Mouse (Mus musculus) fibroblast of lung, adult 2 months (primary cell): ENCODE measurements at regions not wholly inside any gene's neighbourhood (a gene's known extent, or its start where the extent isn't known, plus 50 kb on each side); places are given as distances from the start of the nearest gene placed in this dataset.
A peak's percentile ranks its signal among the peaks of the same experiment; 100 is the strongest.
"Not testable (repeated sequence)": the region's sequence is repeated elsewhere in the genome, so short reads cannot be mapped to it uniquely, and the experiment has no call there.

Source experiments
- DNase-seq: peaks from one replicate; pipeline ENCODE4 v3.0.0-alpha.2; 2011; ENCODE audit warnings: low read depth

GRCm38 (mm10) chr11:45424066-45424465 lies 427.8 kb upstream of the Clint1 start:
- not testable (repeated sequence) for DNase-seq

DNA sequence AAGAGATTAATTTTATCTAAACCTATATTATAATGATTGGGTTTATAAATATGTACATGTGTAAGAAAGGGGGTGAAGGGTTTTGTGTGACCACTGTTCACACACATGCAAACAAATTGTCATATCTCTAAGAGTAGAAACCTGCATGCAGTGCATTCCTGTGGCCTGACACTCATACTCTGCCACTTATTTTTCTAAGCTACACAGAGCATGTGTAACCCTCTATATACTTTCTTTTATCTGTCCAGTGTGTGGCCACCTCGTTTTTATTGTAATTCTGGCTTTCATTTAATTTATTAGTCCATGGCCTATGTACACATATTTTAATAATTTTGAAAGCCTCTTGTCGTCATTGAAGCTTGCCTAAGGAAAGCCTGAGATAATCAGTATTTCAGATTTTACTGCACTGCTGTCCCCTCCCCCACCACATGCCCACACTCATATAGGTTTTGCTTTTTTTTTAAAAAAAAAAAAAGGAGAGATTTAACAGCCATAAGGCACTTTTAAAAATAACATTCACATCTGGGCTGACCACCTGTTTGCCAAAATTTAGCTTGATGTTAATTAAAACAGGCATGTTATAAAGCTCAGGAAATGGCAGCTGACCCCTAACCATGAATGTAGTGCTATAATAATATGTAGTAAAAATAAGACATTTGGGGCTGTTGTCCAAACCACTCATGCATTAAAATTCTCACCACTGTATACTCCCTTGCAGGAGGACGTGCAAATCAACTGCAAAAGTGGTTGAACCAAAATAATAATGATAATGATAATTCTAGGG lies 410.7 kb upstream of the Clint1 start:
- no peak for DNase-seq

DNA sequence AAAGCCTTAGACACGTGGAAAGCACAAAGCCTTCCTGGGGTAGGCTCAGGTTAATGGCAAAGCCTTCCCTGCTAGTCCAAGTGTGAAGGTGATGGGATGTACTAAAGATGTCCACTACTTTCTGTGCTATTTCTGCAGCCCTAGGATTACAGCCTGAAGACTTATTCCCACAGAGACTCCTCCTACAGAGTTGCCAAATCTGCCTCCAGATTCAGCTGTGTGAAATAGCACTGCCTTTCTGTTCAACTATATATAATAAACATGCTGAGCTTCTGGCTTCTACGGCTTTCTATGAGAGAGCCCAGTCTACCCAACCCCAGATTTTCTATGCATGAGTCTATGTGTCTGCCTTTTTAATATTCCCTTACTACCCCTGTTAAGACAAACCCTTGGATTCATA lies 405.3 kb upstream of the Clint1 start:
- DNase-seq, result no peak

GRCm38 (mm10) chr11:45454234-45454633 lies 397.6 kb upstream of the Clint1 start:
- no peak for DNase-seq

DNA sequence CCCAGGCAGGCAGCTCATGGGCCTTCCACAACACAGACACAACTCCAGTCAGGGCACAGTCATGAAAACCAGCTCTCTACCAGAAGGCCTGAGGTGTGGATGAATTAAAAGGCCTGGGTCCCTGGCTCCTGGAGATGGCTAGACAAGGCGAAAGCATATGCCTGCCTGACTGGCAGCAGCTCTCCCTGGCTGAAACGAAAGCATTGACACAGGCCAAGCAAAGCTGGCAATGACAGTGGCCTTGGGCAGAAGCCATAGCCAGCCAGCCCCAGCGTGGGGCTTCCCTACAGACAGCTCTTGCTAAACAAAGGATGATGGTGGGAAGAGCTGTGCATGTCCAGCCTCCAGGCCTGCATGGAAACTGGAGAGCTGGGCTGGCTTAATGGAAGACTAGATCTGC lies 396.9 kb upstream of the Clint1 start:
- DNase-seq, result peak; percentile 2

GRCm38 (mm10) chr11:45456724-45457123 lies 395.1 kb upstream of the Clint1 start:
- DNase-seq, result no peak

GRCm38 (mm10) chr11:45457597-45457996 lies 394.3 kb upstream of the Clint1 start:
- no peak for DNase-seq

- DNase-seq, result no peak
Observed at GRCm38 (mm10) chr11:45460000-45460792, 391.7 kb upstream of the Clint1 start.

DNA sequence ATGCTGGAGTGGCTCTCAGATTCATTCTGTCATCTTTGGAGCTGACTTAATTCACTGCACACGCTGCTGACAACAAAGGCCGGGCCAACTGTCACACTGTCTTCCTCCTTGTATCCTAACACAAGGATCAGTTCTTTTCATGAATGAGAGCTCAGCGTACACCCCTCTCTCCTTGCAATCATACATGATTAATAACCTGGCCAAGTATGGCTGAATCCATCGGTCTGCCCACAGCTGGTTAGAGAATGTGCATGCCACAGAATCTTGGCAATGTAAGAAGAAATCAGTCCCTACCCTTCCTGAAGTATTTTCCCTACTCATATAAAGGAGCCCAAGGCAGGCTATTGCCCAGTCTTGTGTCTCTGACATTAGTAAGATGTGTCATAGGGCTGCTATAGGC lies 387.4 kb upstream of the Clint1 start:
- peak; percentile 9 for DNase-seq

DNA sequence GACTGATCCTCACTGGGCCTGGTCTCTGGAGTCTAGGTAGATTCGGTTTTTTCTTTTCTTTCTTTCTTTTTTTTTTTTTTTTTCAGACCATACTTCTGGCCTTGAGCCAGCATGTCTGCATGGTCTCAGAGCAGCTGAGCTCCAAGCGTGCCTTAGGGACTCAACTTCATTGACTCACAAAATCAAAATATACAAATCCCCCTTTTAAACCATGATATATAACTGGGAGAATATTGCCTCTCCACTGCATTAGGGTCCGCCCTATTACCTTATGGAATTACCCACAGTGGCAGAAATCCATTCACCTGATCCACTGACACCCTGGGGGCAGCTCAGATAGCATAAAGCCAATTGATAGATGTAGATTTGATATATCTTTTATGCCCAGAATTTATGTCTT lies 385.5 kb upstream of the Clint1 start:
- no peak for DNase-seq

GRCm38 (mm10) chr11:45472171-45472570 lies 379.7 kb upstream of the Clint1 start:
- no peak for DNase-seq

DNA sequence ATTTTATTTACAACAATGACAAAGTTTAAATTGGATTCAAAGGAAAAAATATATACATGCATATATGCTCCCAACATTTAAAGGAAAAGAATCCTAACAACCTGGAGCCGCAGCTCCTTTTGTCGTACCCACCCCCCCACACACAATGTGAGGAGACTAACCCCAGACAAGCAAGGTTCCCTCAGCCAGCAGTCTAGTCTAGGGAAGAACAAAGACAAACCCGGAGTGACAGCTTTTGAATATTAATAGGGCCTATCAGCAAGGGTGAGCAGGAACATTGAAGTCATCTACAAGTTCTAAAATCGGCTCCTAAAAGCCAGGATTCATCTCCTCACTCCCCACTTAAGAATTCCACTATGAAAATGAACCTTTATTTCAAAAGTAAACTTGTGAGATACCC lies 374.9 kb upstream of the Clint1 start:
- no peak for DNase-seq

DNA sequence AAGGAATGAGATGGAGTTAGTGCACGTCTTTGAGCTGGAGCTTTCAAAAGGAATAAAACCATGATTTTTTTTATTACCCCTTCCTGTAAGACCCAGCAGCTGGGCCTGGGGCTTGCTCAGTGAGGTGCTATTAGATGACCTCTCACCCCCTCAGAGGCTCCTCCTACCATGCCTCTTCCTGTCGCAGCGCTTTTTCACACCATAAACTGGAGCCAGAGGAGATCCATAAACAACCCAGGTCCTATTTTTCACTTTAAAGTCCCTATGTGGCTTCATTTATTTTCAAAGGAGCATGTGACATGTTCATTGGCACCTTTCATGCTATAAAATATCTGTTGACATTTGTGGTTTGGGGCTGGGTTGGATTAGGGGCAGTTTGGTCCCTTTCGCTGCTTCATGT lies 365.9 kb upstream of the Clint1 start:
- no peak for DNase-seq

DNA sequence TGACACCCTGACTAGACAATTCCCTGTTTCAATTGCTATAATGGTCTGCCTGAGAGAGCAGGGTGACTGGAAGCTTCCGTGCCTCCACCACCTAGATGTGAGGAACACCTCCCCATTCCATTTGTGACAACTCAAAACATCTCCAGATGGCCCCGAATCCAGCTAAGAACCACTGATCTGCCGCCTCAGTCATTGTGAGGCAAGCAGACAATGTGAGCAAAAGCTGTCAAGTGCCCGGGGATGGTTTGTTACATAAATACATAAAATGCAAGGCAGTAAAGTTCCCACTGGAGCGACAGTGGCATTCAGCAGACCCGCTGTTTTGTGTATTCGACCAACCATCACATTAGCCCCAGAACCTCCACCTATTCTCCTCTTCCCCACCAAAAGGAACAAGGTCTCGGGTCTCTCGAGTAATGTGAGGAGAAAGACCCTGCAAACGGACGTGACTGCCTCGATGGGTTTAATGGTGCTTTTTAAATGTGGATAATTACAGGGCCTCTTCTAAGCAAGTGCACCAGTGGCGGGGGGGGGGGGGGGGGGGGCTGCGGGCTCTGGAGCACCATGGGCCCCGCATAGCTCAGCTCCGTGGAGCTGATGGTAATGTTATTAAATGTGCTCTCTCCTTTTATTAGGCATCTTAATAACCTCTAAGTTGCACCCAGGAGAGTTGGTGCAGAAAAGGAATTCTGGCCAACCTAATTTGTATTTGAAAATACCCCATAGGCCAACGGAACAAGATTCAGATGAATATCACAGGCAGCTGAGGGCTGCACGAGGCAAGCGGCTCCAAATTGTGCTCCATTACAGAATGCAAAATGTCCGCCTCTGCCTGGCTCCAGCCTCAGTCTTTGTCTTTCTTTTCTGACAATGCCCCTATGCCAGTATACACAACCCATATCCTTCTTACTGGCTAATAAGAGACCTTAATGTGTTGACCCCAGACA lies 360.6 kb upstream of the Clint1 start:
- no peak for DNase-seq

GRCm38 (mm10) chr11:45495246-45495645 lies 356.6 kb upstream of the Clint1 start:
- no peak for DNase-seq

DNA sequence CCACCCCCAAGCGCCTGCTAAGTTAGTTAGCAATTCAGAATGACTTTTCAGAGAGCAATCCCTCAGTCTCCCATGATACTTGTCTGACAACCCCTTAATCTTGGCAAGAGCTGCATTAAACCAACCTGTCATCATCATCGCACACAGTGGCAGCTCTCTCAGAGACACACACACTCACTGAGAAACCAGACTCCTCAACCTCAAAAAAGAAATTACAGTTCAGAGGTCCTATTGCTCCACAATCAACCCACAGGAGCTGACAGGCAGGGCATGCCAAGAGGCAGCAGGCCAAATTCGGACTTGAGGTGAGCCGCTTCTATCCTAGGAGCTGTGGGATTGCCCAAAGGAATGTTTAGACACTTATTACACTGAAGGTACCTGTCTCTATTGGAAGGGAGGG lies 343.3 kb upstream of the Clint1 start:
- peak; percentile 44 for DNase-seq

GRCm38 (mm10) chr11:45509278-45509677 lies 342.6 kb upstream of the Clint1 start:
- no peak for DNase-seq

GRCm38 (mm10) chr11:45514415-45515271 lies 337.2 kb upstream of the Clint1 start:
- DNase-seq, result no peak

DNA sequence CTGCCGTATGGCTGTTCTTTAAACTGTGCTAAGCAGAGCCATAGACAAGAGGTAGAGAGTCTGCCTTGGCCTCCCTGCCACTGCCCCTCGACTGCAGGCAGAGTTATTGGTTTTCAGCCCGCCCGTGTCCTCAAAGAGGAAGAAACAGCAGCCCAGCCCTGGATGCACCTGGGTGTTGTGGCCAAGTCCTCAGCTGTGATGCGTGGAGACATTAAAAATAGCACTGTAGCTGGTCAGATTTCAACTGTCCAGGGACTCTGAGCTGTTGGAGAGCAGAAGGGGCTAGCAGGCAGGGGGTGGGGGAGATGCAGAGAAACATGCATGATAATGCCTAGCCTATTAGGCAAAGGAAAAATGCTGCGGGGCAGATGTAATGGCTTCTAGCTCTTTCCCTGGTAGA lies 327.1 kb upstream of the Clint1 start:
- no peak for DNase-seq

DNA sequence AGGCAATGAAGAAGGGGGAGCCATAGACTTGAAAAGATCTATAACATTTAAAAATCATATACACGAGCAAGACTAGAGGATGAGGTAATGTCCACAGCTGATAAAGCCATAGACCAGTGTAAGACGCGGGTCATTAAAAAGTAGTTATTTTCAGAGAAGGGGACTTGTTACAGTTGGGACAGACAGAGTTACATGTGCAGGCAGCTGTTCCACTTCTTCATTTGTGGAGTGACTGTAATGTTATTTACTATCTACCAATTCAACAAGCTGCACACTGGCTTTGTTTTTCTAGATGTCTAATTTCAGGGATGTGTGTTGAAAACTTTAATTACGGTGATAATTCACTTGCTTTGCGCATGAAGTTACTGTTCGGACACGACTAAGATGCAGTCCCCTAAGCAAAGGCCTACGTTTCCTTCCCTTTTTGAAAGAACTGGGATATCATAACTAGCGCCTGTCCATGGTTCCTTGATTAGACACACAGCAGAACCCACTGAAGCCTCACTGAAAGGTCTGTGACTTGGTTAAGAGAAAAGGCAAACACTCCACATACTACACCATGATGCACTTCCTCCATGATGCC lies 320.7 kb upstream of the Clint1 start:
- DNase-seq, result no peak
